Mouse (Mus musculus): ENCODE results near the gene Calm5. TPM values are rescaled to one million over a fixed set of nuclear protein-coding genes. Genes with fewer than 3 reads are reported as not detected.

The Calm5 gene
- polyA plus RNA-seq, 1 experiment = not detected

GRCm38 (mm10) chr13:3899301-3899700 is 45.3 kb downstream of the Calm5 start:
- Histone ChIP-seq H3K9me3 (no peaks in the 10 kb centered on the region), H3K4me1 (peaks cover 19% of the 10 kb centered on the region; the same call in 1 of the 2 replicates), H3K36me3 (replicated peaks; ENCODE audit: low read length) (peaks cover 13% of the 10 kb centered on the region), H3K4me3 (replicated peaks) (no peak overlapping the region), H3K27me3 (replicated peaks) (no peaks in the 10 kb centered on the region)
- TF ChIP-seq FLI1 (IDR thresholded peaks at IDR 0.05; ENCODE audit: low read length) (no peak), GATA1 (IDR thresholded peaks at IDR 0.05; ENCODE audit: borderline replicate concordance, low read length) (no peak)

Other genes with a start within 250 kb of the Calm5 start
- gene Fam208b, start 243.1 kb upstream of the Calm5 start, polyA plus RNA-seq (2012; ENCODE audit: insufficient read depth, low replicate concordance) = 0.85 TPM in 1 of 2 replicates, not detected in the other
- 1.1 TPM in 1 of 2 replicates, not detected in the other for gene Asb13, start 220.1 kb upstream of the Calm5 start, polyA plus RNA-seq (2012; ENCODE audit: insufficient read depth, low replicate concordance)
- not detected in 2 replicates for gene Calml3, start 49.9 kb upstream of the Calm5 start, polyA plus RNA-seq (2012; ENCODE audit: insufficient read depth, low replicate concordance)
- gene Calm4, start 16.4 kb upstream of the Calm5 start, polyA plus RNA-seq (2012; ENCODE audit: insufficient read depth, low replicate concordance) = not detected in 2 replicates
- 7.9 and 8.6 TPM in 2 replicates for gene Net1, start 64.0 kb downstream of the Calm5 start, polyA plus RNA-seq (2012; ENCODE audit: insufficient read depth, low replicate concordance)
- gene Tubal3, start 64.1 kb downstream of the Calm5 start, polyA plus RNA-seq (2012; ENCODE audit: insufficient read depth, low replicate concordance) = not detected in 2 replicates
- gene Ucn3, start 91.2 kb downstream of the Calm5 start, polyA plus RNA-seq (2012; ENCODE audit: insufficient read depth, low replicate concordance) = not detected in 2 replicates
- gene Akr1c14, start 194.8 kb downstream of the Calm5 start, polyA plus RNA-seq (2012; ENCODE audit: insufficient read depth, low replicate concordance) = not detected in 2 replicates

All from megakaryocyte, embryonic 14.5 days (primary cell).